Mouse (Mus musculus) urinary bladder, postnatal 14 days (tissue): Measurements from ENCODE around the gene Nrip3.

Experiments
- DNase-seq: peaks from one replicate; pipeline ENCODE4 v3.0.0; 2021; ENCODE audit warnings: low spot score

The Nrip3 gene

DNA sequence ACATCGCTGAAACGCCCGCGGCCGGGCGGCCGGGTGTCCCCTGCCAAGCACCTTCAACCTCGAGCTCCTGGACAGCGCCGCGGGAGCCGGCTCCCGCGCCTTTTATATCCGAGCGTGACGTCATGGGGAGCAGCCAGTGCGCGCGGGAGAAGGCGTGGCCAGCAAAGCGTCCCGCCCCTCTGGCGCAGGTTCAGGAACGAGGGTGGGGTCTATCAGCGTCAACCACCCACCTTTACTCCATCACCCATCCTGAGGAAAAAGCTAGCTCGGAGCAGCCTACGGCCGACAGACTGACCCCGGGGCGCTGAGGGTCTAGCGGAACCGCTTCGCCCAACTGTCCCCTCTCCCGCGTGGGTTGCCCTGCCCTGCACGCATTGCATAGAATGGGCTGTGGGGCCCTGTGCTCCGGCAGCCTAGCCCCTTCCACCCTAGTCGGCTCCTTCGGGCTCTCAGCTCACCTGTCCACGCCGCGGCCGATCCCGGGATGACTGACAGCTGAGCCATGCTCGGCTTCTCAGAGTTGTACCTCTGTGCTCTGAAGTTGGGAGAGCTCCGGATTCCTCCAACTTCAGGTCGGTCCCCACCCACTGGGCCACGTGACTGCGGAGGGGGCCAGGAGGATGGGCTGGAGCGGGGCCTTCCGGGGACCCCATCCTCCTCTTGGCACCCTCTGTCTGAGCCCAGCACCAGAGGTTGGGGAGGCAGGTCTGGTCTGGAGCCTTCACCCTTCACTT lies at the start of gene Nrip3:
Nrip3 (minus strand) TSS at position 556 of the 734 bp plus-strand sequence.
- DNase-seq: peak; percentile 74

DNA sequence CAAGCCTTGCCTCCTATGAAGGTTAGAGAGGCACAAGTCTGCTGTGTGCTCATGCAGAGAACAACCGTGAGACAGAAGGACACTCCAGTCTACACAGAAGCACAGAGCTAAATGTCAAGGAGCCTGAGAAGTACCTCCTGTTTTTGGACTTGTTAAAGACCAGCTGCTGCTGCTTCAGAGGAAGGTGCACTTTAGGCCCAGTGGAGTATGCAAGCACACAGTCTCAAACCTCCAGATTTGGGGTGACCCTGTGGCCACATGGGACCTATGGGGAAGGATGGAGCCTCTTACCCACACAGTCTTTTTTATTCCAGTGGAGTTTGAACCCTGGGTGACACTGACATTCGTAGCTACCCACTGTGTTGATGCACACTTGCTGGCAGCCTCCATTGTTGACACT lies 49.6 kb upstream of the Nrip3 start:
- no peak for DNase-seq

DNA sequence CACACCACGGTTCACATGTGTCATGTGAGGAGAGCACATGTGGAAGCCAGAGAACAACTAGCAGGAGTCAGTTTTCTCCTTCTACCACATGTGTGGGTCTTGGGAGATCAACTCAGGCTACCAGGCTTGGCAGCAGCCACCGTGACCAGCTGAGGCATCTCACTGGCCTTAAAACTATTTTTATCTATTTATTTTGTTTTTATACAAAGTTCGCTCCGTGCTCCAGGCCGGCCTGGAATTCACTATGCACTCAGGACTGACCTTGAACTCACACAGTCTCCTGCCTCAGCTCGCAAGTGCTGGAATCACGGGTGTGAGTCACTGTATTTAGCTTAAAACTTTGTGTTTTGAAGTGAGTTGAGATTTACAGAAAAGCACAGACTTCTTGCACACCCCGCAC lies 45.1 kb upstream of the Nrip3 start:
- DNase-seq: no peak

DNA sequence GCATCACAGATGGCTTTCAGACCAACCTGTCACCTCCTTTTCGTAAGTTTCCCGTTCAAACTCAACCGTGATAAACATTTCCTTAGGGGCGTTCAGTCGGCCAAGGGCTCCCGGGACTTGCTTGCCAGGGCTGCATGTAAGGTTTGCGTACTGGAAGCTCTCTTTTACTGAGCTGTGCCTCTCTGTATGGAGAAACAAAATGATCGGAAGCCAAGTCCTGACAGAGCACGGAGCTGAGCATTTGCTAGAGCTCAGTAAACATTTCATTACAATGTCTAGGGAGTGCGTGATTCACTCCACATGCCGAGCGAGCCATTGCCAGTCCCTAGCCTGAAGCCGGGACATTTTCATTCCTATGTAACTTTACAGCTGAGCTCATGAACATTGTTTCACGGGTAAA lies 43.5 kb upstream of the Nrip3 start:
- DNase-seq: peak; percentile 42

DNA sequence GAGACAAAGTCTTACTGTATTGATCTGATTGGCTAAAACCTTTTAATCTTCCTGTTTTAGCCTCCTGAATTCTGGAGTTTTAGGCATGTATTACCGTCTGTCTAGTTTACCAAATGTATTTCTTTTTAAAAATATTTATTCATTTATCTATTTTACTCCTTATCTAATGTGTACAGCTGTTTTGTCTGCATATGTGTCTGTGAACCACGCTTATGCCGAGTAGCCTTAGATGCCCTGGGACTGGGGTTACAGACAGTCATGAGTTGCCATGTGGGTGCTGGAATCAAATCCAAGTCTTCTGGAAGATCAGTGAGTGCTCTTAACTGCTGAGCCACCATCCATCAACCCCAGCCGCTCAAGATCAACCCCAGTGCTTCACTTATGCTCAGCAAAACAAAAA lies 36.8 kb upstream of the Nrip3 start:
- no peak for DNase-seq

DNA sequence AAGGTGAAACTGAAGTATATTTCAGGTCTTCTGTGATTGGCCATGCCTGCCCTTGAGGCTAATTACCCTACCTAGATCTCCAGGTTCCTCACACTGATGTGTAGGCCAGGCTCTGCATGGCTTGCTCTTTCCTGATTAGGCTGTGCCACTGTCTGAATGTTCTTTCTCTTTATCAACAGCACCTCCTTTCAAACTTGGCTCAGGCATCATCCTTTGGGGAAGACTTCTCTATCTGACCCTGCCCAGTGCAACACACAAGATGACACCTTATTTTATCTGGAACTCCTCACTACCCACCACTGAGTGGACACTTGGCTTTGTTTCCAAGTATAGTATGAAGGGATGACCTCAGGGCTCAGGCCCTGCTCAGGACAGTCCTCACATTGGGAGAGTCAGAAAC lies 36.1 kb upstream of the Nrip3 start:
- no peak for DNase-seq

DNA sequence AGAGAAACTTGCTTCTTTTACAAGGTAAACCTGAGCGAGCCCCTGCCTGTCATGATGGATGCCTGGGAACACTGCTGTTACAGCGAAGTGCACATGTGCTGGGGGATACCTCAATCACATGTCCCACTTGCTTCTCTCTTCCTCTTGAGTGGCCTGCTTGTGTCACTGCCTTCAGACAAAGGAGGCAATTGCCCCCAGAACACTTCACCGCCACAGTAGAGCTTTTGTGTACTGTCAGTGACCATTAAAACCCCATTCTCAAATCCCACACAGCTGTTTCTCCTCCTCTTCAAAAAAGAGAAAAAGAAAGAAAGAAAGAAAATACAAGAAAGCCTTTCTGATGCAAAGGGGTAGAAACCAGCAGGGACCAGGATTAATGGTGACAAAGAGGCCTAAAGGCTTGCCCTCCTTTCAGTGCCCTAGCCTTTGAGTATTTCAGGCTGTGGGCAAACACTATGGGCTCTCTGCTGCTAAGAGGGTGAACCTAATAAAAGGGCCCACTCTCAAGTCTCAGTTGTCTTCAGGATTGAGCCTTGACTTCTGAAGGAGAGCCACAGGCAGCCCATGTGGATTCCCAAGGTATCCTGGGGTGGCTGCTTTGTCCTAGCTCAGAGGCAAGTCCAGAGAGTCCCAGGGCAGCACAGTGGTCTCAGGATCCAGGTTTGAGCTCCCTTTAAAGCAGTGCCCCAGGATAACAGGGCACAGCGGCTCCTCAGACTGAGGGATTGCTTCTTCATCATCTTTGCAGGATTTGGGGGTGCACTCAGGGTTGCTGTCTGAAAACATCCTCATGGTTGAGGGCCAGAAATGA lies 31.7 kb upstream of the Nrip3 start:
- DNase-seq: no peak

DNA sequence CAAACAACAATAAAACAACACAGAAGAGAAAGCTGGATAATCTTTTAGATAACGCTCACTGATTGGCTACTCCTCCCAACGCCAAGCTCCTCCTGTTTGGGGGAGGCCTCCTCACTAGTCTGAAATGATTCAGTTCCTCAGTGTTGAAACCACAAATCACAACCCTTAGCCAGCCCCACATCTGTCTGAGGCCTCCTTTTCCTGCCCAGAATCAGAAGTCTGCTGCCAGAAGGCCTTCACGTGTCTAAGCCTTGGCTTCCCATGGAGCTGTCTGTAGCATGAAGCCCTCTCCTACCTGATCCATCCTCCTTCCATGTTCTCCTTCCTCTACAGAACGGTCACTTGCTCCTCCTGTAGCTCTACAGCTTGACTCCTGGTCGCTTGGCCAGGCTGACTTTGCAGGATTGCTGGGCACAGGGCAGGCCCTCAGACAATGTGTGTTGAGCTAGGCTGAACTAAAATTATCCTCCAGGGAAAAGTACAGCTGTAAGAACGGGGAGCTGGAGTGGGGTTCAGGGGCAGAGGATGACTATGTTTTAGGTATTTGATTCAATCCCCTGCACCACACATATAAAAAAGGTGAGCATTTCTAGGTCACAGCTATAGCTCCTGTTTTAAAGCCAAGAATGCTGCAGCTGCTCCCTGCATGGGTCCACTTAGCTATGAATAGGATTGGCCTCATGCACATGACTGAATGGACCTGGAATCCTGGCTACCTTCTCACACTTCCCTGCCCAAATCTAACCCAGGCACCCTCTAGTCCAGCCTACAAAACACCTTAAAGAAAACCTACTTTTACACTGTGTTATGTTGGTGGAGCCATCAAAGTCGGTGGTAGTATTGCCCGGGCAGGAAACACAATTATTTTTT lies 26.0 kb upstream of the Nrip3 start:
- no peak for DNase-seq

DNA sequence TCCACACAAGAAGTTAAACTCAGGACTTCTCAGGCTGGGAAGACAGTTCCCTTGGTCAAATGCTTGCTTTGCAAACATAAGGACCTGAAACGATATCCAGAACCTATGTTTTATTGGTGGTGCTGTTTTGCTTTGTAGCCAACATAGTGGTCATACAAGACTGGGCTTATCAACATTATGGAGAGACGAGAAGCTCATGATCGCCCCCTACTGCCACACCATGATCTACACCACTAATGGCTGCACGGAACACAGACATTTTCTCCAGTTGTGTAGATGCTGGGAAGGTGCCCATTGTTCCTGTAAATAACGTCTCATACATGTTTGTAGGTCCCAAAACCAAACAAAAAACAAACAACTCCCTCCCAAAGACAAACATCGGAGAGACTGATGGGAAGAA lies 23.0 kb upstream of the Nrip3 start:
- DNase-seq: no peak

DNA sequence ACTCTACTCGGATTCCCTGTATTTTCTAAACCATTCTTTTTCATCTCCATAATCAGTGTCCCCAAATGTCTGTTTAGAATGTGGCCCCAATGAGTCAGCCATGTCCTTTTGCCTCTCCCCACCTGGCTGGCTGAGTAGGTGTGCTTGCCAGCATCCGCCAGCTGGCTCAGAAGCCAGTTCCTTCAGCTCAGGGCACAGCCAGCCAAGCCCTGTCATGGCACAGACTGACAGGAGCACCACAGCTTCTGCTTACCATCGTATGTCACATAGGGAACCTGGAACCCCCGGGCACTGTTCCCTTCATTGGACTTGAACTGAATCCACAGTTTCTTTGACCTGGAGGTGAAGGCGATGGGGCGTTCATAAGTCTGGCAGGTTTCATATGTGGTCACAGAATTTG lies 22.5 kb upstream of the Nrip3 start:
- DNase-seq: no peak

DNA sequence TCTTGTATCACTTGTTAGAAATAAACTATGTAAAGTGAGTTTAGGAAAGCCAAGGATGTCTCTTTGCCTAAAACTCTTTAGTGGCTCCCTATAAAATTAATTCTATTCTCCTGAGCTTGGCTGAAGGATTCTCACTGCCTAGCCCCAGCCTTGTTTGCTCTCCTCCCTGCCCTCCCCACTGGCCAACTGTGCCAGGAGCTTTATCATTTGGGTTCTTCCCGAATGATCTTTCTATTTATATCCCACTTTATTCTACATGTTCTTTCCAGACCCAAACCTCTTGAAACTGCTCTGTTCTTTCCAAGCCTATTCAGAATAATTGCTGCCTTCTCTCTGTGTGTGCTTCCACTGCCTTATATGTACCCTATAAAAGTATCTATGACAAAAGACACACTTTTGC lies 21.7 kb upstream of the Nrip3 start:
- DNase-seq: no peak

DNA sequence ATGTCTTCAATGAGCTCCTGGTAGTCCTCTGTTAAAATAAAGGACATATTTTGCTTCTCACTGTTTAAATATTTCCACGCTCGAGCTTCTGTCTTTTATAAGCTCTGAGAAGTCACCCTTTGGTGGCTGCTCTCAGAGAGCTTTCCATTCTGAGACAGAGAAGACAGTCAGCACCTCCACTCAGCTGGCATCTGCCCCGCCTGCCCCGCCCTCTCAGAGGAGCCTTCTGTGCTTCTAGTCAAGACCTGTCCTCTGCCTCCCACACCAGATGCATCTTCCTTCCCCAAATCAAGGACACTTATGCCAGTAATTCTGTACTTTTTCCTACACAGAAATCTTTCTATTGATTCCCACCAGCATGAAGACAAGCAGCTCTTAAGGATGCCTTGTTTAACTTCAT lies 18.8 kb upstream of the Nrip3 start:
- no peak for DNase-seq

DNA sequence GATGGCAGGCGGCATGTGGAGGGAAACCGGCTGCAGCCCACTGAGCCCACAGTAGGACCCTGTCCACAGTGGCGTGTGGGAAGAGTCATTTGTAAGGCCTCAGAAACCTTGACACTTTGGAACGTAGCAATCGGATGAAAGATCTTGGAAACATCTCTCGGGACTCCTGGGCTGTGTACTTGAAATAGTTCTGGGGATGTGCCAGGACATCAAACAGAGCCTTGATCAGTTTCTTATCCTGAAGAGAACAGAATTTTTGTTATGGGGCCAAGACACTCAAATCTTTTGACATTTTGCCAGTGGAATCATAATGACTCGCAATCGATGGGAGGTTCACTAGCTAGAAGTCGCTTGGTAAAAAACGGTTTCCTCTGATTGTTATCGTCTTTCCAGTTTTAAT lies 17.3 kb upstream of the Nrip3 start:
- no peak for DNase-seq

DNA sequence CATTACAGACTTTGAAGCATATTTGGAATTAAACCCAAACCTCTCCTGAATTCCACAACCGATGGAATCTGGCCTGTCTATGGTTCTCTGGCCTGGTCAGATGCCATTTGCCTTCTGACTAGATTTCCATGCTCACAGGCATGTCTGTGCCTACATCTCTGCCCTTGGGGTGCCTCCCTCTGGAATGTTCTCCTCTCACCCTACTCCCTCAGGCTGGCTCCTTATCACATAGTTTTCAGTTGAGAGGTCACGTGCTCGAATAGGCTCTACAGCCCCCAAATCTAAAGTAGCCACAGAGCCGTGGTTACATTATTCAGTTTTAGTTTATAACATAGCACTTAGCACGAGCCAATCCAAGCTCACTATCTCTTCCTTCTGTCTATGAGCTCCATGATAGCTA lies 13.7 kb upstream of the Nrip3 start:
- no peak for DNase-seq

DNA sequence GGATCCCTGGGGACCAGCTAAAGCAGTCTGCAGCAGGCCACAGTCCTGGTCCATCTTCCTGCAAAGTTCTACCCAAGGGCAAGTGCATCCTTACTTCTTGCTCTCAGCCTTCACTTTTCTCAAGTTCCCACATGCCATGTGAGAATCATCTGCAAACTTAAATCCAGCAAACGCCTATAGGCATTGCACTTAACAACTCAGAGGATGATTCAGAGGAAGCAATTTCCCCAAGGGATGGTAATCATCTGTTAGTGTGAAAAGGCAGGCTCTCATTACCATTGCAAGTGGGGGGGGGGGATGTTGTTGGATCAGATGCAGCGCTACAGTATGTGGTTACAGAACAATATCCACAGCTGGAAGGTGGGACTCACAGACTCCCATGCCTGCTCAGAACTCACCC lies 12.7 kb upstream of the Nrip3 start:
- no peak for DNase-seq

DNA sequence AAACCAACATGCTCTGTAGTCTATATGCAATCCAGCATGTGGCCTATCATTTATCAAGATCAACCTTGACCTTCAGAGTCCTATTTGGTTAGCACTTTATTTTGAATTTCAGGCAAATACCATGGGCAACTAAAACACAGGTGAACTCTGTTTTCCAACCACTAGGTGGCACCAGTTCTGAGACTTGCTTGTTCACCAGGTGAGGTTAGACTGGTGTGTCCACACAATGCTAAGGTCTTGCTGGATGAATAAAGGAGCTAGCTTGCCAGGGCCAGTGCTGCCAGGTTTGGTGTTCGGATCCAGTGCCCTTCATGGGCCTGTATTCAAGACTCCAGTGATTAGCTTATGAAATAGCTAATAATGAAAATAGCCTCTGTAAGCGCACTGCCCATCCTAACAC lies 10.9 kb upstream of the Nrip3 start:
- peak; percentile 74 for DNase-seq

DNA sequence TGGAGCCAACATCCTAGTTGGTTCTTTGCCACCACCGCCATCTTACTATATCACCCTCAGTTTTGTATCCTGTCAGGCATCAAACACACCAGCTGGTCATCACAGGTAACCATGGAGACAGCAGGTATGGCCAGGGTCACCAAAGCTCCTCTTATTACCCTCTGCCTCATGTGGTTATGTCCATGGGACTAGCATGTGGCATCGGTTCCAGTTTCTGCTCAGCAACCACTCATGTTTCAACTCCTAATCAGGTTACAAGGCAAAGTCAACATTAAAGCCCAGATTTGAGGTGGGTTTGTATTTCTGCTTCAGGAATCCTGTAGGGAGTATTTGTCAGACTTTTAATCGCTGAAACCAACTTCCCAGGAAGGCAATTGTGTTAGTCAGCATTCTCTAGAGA lies 9.0 kb upstream of the Nrip3 start:
- DNase-seq: no peak

DNA sequence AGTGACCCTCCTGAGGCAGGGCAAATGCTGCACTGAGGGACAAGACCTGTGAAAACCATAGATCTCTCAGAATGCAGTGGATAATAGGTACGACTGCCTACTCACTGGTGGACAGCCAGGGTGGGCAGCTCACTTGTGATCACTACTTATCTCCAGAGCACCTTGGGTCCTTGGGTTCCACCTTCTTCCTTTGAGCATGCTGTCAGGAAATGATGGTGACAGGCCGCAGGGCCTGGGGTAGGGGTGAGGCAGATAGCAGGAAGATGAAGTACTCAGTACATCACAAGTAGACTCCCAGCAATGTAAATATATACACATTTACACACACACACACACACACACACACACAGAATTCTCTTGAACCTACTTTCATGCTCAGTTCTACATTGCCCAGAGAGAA lies 6.0 kb upstream of the Nrip3 start:
- DNase-seq: no peak

DNA sequence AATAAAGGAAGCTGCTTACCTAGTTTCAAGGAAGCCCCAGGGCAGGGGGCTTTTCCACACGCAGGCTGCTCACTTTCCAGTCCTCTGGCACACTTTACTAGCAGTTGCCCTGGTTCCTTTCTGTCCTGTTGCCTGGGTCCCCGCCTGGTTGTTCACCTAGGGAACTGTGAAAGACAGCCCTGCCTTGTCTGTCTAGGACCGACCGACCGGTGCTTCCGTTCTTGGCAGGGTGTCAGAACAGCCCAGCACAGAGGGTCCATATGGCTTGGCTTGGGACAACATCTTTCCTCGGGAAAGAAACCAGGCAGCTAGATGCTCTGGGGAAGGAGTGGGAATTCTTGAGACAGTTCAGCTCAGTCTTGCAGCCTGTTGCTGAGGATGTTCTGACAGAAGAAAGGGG lies 1.5 kb upstream of the Nrip3 start:
- DNase-seq: no peak

DNA sequence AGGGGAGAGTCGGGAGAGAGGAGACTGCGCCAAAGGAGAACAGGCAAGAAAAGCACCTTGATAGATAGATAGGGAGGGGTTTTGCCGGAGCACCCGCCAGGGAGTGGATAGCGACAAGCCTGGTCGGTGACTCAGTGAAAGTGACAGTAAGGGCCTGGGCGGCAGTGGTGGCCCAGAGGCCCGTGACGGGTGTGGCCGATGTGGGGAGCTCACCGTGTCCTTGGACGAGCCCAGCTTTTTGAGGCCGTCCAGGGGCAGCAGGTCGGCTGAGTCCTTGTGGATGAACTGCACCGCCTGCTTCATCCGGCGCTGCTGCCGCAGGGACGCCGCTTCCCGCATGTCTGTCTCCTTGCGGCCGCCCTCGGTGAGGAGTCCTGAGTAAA lies 747 bp downstream of the Nrip3 start:
- no peak for DNase-seq

DNA sequence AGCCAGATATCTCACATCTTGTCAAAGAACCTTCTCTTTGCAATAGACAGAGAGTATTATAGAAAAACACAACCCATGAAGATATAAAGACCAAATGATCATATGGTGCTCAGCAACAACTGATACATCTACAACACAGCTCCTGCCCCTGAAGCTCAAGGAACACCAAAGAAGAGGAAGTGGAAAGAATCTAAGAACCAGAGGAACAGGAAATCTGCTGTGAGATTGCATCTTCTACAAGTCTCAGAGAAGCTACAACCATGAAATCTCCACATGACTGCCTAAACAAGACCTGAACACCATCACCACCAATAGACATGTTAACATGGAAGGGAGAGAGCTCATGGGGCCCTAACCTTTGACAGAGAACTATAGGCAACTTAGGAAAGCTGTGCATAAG lies 9.6 kb downstream of the Nrip3 start:
- DNase-seq: no peak

DNA sequence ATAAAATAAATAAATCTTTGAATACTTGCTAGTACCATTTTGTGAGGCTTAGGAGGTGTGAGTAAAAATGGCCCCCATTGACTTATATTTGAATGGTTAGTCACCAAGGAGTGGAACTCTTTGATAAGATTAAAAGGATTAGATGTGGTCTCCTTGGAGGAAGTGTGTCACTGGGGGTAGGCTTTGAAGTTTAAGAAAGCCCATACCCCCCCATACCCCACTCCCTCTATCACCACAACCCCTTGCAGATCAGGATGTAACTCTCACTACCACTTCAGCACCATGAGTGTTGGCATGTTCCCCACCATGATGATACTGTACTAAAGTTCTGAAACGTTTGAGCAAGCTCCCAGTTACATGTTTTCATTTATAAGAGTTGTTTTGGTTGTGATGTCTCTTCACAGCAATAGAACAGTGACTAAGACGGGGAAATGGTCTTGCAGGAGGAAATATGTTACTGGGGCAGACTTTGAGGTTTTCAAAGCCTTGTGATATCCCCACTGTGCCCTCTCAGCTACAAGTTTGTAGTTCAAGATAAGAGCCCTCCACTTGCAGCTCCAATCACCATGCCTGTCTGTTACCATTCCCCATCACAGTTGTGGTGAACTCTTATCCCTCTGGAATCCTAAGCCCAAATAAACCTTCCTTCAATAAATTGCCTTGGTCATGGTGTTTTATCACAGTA lies 13.0 kb downstream of the Nrip3 start:
- DNase-seq: no peak
